Mouse (Mus musculus): Measurements from ENCODE around the gene Gm10337.
A peak's percentile ranks its signal among the peaks of the same experiment; 100 is the strongest.

The Gm10337 gene

DNA sequence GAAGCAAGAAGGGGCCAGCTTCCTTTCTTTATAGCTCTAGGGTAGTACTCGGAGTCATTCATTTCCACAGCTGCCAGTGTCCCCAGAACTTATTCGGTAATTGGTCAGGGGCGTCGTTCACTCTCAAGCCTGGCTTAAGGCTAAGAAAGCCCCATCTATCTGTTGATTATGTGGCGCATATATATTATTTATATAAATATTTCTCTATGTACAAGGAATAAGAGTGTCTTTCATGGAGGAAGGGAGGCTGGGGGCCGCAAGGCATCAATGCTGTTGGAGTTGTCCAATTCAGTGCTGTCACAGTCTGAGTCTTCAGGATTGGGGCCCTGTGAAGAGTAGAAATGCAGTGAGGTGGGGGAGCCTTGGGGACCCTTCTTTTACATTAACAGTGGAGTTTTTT is 3.7 kb upstream of the Gm10337 start:
- DNase-seq (ENCODE audit: low read depth, low spot score) = no peak

DNA sequence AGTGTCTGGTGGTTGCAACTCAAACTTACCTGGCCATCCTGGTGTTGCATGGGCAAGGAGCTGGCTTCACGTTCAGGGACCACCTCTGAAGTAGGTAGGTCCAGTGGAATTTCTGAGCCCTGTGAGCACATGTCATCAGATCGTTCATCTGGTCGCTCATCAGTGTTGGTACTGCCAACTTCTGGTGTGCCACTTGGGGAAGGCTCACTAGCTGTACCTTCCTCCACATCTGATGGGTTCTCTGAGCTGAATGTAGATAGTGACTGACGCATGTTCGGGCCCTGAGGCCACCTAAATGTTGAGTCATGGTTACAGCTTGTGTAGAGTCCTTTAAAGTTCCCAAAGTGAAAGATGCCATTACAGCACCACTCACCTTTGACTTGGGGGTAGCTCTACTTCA is 3.0 kb upstream of the Gm10337 start:
- DNase-seq (ENCODE audit: low read depth, low spot score) = no peak

DNA sequence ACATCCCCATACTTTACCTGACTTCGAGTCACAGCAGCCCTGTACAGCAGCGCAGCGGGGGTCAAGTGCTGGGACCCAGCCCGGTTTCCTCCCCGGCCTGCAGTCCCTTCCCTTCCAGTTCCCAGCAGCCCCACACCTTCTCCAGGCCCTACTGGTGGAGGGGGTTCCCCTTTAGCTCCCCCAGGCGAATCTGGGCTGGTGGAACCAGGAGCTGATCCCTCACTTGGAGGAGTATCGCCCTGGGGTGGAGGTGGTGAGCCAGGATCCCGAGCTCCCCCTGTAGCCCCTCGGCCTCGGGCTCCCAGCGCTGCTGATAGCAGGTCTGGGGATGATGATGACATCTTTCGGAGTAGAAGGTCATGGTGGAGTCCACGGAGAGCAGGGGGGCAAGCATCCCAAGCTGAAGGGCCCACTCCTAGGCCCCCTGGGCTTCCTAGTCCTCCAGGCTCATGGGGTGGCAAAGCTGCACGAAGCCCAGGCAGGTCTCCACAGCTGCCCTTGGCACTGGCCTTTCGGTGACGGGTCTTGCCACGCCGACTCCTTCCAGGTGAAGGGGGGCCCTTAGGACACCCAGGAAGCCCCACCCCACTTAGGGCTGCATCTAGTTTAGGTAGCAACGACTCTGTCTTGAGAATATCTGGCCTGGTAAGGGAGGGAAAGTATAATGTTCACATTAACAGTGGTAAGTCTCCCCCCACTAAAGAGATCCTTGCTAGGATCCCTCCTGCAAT is 2.3 kb upstream of the Gm10337 start:
- no peak for DNase-seq (ENCODE audit: low read depth, low spot score)

DNA sequence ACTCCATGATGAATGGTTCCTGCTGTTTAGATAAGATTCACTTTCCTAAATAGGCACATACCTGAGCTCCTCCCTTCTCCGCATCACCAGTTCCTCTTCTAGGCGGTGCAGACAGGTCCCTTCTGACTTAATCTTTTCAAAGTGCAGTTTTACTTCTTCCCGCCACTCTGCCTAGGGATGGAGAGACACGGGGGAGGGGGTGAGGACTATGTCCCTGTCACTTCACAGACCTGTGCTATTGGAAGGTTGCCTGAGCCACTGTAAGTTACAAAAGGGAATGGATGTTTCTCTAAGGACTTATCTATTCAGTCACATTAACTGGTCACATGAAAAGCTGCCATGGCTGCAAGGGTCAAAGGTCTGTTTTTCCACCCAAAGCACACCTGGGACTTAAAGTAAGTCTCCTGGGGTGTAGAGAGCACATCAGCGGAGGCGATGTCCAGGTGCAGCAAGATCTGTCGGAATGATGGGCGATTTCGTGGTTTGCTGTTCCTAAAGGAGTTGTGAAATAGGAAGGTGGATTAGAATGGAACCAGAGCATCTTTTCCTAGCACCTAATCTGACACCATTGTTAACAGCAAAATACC is 1.2 kb upstream of the Gm10337 start:
- DNase-seq (ENCODE audit: low read depth, low spot score) = no peak

DNA sequence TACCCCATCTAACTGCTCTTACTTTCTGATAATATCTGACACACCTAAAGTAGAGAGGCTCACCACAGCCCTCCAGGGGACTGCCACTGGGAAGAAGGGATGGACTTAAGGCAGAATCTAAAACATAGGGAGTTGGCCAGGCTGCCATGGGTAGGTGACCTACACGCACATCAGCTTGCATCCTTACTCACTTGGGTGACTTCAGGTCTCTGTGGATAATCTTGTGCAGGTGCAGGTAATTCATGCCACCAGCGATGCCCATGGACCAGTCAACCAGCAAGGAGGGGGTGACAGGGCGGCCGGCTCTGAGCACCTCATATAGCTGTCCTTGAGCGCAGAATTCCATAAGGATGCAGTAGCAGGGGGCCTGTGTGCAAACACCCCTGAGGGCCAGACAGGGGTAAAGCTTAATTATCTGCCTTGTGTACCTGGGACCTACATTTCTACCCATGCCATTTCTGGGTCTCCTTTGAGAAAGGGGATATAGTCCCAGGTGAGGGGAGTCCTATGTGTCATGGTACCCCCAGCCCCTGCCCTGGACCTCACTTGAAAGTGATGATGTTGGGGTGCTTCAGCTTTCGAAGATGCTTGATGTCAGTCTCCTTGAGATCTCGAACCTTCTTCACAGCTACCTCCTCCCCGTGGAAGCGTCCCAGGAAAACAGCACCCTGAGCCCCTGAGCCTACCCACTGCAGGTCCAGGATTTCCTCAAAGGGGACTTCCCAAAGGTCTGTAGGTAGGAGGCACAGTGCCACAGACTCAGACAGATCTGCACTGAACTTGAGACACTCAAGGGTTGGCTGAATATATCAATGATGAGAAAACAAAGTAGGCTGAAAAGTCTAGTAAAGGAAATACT is 631 bp downstream of the Gm10337 start:
- DNase-seq (ENCODE audit: low read depth, low spot score) = no peak

DNA sequence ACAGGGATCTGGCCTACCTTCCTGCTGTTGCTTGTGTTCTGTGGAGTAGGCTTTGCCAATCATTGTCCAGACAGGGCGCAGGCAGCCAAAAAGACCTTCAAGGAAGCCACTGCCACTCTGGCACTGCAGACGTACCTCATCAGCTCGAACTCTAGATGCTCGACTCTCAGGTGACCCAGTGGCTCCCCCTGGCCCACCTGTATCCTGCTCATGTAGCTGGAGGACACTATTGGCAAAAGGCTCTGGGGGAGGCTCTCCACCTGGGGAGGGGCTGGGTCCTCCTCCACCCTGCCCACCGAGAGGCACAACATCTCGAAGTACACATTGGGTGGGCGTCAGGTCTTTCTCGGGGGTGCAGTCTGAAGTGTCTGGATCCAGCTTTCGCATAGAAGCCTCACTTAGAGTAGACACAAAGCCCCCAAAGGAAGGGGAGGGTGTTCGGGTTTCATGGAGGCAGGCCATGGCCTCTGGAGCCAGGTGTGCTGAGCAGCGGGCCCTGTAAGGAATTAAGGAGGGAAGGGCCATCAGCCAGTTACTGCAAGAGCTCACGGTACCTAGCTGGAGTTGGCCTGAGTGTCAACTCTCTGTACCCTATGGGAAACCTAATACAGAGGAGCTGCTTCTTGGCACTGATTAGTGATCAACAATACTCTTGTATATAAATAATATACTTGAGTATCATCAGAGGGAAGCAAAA is 1.7 kb downstream of the Gm10337 start:
- no peak for DNase-seq (ENCODE audit: low read depth, low spot score)

DNA sequence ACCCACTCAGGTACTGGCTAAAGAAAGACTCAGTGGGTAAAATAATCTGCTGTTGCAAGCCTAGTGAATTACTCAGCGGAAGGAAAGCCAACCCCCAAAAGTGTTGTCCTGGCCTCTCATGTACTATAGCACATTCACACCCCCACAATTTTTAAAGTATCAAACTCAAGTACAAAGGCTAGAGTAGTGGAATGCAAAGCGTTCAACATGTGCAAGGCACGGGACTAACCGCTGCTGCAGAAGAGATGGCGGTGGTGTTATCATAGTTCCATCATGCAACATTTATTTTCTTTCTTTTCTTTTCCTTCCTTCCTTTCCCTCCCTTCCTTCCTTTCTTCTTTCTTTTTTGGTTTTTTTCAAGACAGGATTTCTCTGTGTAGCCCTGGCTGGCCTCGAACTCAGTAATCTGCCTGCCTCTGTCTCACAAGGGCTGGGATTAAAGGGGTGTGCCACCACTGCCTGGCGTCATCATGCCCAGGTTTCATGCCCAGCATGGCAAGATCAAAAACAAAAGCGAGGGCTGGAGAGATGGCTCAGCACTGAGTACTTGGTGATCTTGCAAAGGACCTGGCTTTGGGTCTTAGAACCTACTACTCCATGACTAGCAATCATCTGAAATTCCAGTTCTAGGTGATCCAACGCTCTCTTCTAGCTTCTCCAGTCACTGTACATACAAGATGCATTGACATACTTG is 2.4 kb downstream of the Gm10337 start:
- no peak for DNase-seq (ENCODE audit: low read depth, low spot score)

DNA sequence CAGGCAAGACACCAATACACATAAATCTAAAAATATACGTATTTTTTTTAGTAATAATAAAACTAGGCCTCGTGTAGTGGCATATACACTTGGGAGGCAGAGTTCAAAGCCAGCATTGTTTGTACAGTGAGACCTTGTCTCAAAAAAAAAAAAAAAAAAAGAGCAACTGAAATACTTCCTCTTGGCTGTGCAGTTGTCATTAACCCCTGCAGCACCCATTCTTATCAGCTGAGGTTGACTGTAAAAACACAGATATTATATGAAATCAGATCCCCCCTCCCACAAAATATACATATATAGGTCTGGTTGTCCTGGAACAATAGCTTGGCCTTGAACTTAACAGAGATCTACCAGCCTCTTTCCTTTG is 2.9 kb downstream of the Gm10337 start:
- no peak for DNase-seq (ENCODE audit: low read depth, low spot score)

DNA sequence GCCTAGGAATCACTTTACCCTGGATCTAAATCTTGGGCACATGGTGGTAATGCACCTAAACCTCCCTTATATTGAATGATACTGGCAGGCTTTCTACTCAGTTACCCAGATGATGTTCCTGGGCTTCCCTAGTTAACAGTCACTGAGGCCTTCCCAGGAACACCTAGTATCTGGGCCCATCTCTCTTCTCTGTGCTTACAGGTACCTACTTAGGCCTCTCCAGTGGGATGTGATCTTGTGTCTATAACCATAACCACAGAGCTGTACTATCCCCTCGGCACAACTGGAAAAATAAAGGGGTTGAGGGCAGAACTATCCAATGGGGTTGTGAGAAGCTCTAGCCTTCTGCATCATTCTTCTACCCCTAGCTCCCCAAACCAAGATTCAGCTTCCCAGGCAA is 3.3 kb downstream of the Gm10337 start:
- DNase-seq (ENCODE audit: low read depth, low spot score) = no peak

DNA sequence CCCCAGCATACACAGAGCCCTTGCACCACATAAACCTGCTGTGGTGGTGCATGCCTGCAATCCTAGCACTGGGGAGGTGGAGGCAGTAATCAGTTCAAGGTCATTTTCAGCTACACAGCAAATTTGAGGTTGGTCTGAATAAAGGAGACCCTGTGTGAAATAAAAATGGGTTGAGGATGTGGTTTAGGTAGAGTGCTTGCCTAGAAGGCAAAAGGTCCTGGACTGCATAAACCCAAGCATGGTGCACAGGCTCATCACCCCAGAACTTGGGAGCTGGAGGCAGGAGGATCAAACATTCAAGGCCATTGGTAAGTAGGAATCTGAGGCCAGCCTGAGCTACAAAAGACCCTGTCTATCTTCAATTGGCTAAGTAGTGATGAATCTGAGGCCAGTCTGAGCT is 4.0 kb downstream of the Gm10337 start:
- no peak for DNase-seq (ENCODE audit: low read depth, low spot score)

DNA sequence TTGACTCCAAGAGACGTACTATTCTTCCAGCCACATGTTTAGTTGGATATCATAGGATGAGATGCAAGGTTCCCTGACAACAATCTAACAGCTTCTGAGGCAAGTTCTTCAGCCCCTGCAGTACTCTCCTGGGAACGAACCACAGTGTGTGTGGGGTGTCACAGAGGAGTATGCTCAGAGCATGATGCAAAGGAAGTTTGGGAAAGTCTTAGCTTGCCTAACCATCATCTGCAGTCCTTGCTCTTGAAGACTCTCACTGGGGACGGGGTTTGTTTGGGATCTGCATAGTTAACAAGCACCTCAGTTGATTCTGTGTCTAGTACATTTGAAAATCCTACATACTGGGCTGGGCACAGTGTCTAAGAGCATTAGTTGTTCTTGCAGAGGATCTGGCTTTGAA is 4.8 kb downstream of the Gm10337 start:
- no peak for DNase-seq (ENCODE audit: low read depth, low spot score)

DNA sequence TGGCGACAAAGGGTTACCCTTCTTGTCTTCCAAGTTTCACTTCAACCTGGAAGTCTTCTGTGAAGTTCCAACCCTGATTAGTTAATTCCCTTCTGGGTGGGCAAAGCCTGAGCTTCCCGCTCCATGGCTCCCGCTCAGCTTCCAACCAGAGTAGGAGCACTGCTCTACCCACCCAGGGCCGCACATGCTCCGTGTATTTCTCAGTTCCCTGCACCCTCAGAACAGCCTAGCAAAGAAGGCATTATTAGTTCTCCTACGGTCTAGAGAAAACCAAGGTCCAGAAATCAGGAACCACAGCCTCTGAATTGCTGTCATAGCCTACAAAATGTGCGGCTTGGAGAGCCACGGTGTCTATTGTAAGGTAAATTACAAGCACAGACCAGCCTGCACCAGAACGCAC is 6.6 kb downstream of the Gm10337 start:
- DNase-seq (ENCODE audit: low read depth, low spot score) = no peak

DNA sequence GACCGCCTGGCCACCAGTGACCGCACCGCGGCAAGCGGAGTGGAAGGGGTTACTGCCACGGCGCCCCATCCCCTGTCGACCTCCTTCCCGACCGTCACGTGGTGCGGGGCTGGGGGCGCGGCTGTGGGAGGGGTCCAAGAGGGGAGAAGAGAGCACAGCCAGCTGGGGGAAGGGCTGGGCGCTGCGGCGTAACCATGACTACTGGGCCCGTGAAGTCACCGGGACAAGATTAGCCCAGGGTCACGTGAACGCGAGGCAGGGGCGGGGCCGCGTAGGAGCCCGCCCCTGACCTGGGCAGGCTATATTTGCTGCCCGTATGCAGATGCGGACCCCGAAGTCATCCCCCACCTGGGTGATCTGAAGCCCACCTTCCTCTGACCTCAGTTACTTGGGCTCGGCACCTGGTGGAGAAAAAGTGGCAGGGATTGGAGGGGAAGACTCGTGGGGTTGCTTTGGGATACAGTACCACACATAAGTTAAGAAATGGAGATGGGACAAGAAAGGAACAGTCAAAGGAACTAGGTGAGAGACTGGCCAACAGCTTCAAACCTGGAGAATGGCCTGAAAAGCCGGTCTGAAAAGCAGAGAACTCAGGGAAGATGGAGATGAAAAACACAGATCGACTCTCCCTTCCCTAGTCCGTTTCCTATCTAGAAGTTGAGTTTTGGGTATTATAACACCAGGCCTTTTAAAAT is 7.2 kb downstream of the Gm10337 start:
- peak; percentile 79 for DNase-seq (ENCODE audit: low read depth, low spot score)

DNA sequence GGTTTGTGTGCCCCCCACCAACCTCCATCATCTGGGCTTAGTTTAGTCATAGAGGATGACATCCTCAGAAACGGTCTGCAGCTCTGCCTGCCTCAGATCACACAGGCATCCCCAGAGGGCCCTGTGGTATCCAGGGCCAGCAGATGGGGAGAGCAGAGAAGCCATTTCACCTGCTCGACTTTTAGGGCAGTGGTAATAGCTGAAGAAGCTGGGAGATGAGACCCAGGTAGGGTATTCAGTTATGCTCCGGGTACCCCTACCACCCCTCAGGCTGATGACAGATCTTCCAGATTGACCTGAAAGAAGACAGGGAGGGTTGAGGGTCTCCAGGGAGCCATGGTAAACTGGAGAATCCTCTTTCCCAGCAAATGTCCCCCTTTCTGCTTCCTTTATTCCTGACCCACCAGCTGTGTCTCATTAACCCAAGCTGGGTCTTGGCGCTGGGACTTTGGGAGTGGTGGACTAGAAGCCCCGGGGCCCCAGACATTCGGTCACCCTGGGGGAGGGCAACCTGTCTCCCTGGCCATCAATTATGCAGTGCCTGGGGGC is 7.8 kb downstream of the Gm10337 start:
- no peak for DNase-seq (ENCODE audit: low read depth, low spot score)

DNA sequence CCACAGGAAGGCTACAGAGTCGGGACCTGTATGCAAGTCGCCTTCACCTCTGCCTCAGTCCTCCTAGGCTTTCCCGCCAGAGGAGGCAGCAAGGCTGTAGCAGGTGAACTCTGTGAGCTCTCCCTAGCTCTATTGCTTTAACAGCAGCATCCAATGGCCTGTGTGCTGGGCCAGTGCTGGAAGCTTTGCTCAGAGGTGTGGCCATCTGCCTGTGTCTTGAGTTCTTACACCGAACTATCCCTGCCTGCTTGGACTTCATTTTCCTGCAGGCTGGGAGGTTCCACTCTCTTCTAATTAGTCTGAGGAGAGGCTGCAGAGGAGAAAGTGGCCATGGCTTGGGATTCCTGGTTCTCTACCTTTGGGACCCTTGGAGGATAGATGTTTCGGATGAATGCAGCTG is 8.5 kb downstream of the Gm10337 start:
- no peak for DNase-seq (ENCODE audit: low read depth, low spot score)

DNA sequence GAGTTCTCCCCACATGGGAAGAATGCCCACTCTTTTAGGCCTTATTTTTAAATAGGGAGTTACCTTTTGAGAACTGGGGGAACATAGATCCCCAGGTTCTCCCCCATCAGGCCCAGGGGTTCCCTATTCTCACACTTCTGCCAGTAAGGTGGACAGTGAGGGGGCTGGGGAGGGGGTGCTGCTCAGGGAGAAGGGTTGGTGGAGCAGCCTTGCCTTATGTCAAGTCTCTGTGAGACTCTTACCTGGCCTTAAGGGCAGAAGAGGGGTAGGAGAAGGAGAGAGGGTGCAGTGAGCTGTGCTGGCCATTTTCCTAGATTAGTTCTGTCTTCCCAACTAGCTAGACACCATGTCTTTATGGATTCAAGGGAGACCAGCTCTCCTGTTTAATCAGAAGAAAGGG is 8.9 kb downstream of the Gm10337 start:
- no peak for DNase-seq (ENCODE audit: low read depth, low spot score)

DNA sequence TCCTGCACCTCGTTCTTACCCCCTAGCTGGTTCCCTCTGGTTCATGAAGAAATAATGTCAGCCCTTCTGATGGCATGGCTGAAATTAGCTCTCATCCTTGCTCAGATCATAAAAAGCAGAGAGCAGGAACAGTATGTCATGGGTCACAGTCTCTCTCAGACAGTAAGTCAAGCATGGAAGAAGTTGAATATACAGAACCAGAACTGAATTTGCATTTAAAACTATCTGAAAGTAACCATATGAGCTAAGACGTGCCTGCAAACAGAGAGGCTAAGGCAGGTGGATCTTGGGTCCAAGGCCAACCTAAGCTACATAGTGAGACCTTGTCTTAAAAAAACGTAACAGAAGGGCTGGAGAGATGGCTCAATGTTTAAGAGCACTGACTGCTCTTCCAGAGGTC is 9.5 kb downstream of the Gm10337 start:
- DNase-seq (ENCODE audit: low read depth, low spot score) = no peak

DNA sequence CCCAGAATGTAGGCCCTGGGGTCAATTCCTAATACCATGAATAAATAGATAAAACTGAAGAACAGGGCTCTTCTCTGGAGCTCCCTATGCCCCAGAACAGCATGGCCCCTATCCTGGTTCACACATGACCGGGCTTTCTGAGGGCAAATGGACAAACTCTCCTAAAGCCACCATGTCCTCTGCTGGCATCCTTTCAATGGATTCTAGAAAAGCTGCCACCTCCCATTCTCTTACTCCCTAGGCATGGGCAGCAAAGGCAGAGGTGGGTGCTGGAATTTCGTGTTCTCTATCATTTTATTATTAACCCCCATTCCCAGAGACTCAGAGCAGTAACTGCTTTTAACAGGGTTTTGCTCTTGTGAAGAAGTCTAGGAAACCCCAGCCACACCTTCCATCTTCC is 11.7 kb downstream of the Gm10337 start:
- no peak for DNase-seq (ENCODE audit: low read depth, low spot score)

DNA sequence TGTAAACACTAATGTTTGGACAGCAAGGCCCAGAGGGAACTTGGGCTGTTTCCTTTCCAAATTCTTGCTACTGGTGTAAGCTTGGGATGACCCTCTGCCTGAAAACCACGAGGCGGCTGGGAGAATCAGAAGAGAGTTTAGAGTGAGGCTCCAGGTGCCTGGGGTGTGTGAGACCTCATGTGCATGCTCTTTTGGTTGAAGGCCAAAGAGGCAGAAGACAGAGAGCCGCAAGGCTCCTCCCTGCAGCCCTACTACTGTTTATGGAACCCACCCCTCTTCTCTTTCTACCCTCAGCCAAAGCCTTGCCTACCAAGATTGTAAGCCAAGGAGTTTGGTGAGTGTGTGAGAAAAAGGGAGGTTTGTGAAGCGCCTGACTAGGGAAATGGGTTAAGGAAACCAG is 12.3 kb downstream of the Gm10337 start:
- DNase-seq (ENCODE audit: low read depth, low spot score) = no peak

DNA sequence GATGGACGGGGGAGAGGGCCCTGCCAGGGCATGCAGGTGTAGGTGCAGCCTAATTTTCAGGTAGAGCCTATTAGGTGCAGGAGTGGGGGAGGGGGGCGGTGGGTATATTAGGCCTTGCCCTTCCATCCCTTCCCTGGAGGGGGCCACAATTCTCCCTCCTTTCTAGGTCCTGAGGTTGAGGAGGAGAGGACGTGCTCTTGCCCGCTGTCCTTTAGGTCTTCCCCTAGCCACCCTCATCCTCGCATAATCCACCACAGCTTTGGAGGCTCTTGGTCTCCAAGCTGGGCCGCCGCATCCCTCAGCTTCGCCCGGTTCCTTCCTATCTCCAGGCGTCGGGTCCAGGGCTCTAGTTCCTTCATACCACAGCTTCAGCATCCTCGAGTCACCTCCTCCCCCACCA is 12.8 kb downstream of the Gm10337 start:
- no peak for DNase-seq (ENCODE audit: low read depth, low spot score)

Data from retina, postnatal 7 days (tissue).